24 mouse cellular contexts compared by ENCODE assay signal in genomic region chr1:188057892-188058291, GRCm38 (mm10).
DNase-seq lines count a peak whose midpoint lies in the region; ATAC-seq and TF ChIP-seq lines count a peak whose summit lies in the region.
"Had no signal": no experiment of that assay in that cellular context is flagged by ENCODE, and none has a peak within 500 bp of the region (broad histone marks: within the 10 kb centered on the region; RNA-seq: fewer than 3 reads in every experiment).

No protein-coding gene starts in this region.

- no peak overlapping the region for H3K27ac ChIP-seq in limb, embryonic 15.5 days
- H3K27ac ChIP-seq in limb, embryonic 10.5 days: no peak overlapping the region
- H3K27ac ChIP-seq in left cerebral cortex, adult 2 months: no peak overlapping the region
- H3K27ac ChIP-seq: embryonic facial prominence, embryonic 12.5 days; embryonic facial prominence, embryonic 15.5 days; forebrain, embryonic 10.5 days; forebrain, embryonic 12.5 days had no signal

- no peaks in the 10 kb centered on the region for H3K27me3 ChIP-seq in limb, embryonic 15.5 days
- no peaks in the 10 kb centered on the region for H3K27me3 ChIP-seq in limb, embryonic 10.5 days (ENCODE audit: low read depth, poor library complexity, severe bottlenecking)
- H3K27me3 ChIP-seq: embryonic facial prominence, embryonic 12.5 days; embryonic facial prominence, embryonic 15.5 days; forebrain, embryonic 12.5 days had no signal

- H3K9me3 ChIP-seq in limb, embryonic 15.5 days: no peaks in the 10 kb centered on the region
- H3K9me3 ChIP-seq in limb, embryonic 10.5 days (replicated peaks): no peaks in the 10 kb centered on the region
- H3K9me3 ChIP-seq: embryonic facial prominence, embryonic 12.5 days; embryonic facial prominence, embryonic 15.5 days; forebrain, embryonic 10.5 days; forebrain, embryonic 12.5 days had no signal

- H3K4me2 ChIP-seq in limb, embryonic 15.5 days: no peak overlapping the region
- H3K4me2 ChIP-seq: embryonic facial prominence, embryonic 12.5 days; embryonic facial prominence, embryonic 15.5 days; forebrain, embryonic 12.5 days had no signal

- WGBS in limb, embryonic 15.5 days: 71% methylated on average over 4 of the region's 4 CpGs
- WGBS in limb, embryonic 10.5 days: 80% methylated on average over 4 of the region's 4 CpGs

- intact Hi-C loops in gastrocnemius, postnatal 14 days (cut with DNase I; ENCODE audit: low total_unique reads): no loop called here
- intact Hi-C loops in heart, postnatal 10 days (cut with DNase I): no loop called here
- intact Hi-C loops in heart, postnatal 25 days (cut with DNase I): no loop called here
- intact Hi-C loops in left cerebral cortex, adult 2 months (cut with DNase I): no loop called here

- H3K4me1 ChIP-seq in limb, embryonic 15.5 days: no peaks in the 10 kb centered on the region
- H3K4me1 ChIP-seq in limb, embryonic 10.5 days: peaks cover 29% of the 10 kb centered on the region
- H3K4me1 ChIP-seq: embryonic facial prominence, embryonic 15.5 days; forebrain, embryonic 10.5 days; forebrain, embryonic 12.5 days had no signal

- peak; percentile 28 for DNase-seq in gastrocnemius, postnatal 14 days
- DNase-seq in gastrocnemius, adult 8-10 months (ENCODE audit: low spot score in 2 of 2): no peak
- DNase-seq in heart, postnatal 10 days: peak; percentile 25 to 30
- no peak for DNase-seq in heart, postnatal 25 days (ENCODE audit: low spot score)
- DNase-seq in limb, embryonic 10.5 days (ENCODE audit: low spot score): no peak
- DNase-seq in left cerebral cortex, adult 2 months (ENCODE audit: extremely low spot score in 1 of 2, low spot score in 2 of 2): no peak
- DNase-seq: adrenal gland, adult 2 months; adrenal gland, postnatal 10 days; adrenal gland, postnatal 25 days; cerebellum, adult 11 months; cerebellum, adult 18-20 months; cerebellum, adult 8-10 months; cerebellum, adult 9-11 months; cerebellum, postnatal 14 days; cerebellum, postnatal 36 days; embryo, embryonic 11 days had no signal

- H3K36me3 ChIP-seq in limb, embryonic 15.5 days: no peaks in the 10 kb centered on the region
- no peaks in the 10 kb centered on the region for H3K36me3 ChIP-seq in limb, embryonic 10.5 days
- H3K36me3 ChIP-seq: embryonic facial prominence, embryonic 12.5 days; embryonic facial prominence, embryonic 15.5 days; forebrain, embryonic 10.5 days; forebrain, embryonic 12.5 days had no signal

- H3K4me3 ChIP-seq in limb, embryonic 15.5 days: no peak overlapping the region
- H3K4me3 ChIP-seq in limb, embryonic 10.5 days: no peak overlapping the region
- H3K4me3 ChIP-seq in left cerebral cortex, adult 2 months: no peak overlapping the region
- H3K4me3 ChIP-seq: embryonic facial prominence, embryonic 12.5 days; embryonic facial prominence, embryonic 15.5 days; erythroblast, embryonic 14.5 days; forebrain, embryonic 10.5 days; forebrain, embryonic 12.5 days had no signal

- peak; percentile 44; the same call in 1 of the 2 replicates for ATAC-seq in limb, embryonic 15.5 days (ENCODE audit: insufficient number of reproducible peaks, low FRiP score, low TSS enrichment, low read depth)
- ATAC-seq: forebrain, embryonic 14.5 days; forebrain, embryonic 16.5 days had no signal

- no peak for TF ChIP-seq CTCF in left cerebral cortex, adult 2 months (IDR thresholded peaks at IDR 0.05)

- H3K9ac ChIP-seq in limb, embryonic 15.5 days: no peak overlapping the region
- H3K9ac ChIP-seq: embryonic facial prominence, embryonic 12.5 days; embryonic facial prominence, embryonic 15.5 days; forebrain, embryonic 12.5 days had no signal

Comparison
In these comparisons a context has a peak if more than half of its experiments do, and no peak if none do; other contexts are left out.
1. DNase-seq: peak in gastrocnemius, postnatal 14 days (single experiment) and heart, postnatal 10 days (2 of 2); none in gastrocnemius, adult 8-10 months (0 of 2), heart, postnatal 25 days (single experiment), limb, embryonic 10.5 days (single experiment) and left cerebral cortex, adult 2 months (0 of 2).